Mouse (Mus musculus) thymus, postnatal 25 days (tissue): ENCODE data around the gene Rpusd3.

Experiments used
- DNase-seq: peaks from one replicate; pipeline ENCODE4 v3.0.0; 2022

Rpusd3 gene

DNA sequence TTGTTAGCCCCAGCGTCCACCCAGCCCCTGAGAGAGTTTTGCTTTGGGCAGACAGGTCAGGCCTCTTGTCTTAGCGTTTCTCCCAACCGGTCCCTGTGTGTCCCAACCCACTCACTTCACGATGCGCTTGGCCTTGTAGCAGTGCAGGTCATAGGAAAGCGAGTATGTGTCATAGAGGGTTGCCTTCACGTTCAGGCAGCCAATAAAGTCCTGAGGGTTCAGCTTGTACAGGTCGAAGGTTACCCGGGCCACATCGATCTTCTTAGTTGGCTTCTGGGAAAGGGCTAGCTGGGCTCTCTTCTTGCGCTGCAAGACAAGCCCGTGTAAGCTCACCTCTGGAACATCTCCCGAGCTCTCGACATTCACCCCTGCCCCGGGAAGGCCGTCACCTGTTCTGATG lies 8.9 kb upstream of the Rpusd3 start:
- DNase-seq = no peak

DNA sequence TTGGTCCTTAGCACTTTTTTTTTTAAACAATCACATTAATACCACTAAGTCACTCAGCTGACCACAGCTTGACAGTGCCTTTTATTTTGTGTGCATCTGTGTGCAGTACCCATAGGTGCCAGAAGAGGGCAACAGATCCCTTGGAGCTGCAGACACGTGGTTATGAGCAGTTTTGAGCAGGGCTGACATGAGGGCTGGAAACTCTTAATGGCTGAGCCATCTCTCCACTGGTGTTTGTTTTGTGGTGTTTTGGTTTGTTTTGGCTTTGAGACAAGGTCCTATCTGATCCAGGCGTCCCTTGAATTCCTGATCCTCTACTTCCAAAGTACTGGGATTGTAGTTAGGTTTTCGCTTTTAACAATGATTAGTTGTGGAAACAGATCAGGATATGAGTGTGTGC lies 8.3 kb upstream of the Rpusd3 start:
- peak; percentile 66 for DNase-seq

DNA sequence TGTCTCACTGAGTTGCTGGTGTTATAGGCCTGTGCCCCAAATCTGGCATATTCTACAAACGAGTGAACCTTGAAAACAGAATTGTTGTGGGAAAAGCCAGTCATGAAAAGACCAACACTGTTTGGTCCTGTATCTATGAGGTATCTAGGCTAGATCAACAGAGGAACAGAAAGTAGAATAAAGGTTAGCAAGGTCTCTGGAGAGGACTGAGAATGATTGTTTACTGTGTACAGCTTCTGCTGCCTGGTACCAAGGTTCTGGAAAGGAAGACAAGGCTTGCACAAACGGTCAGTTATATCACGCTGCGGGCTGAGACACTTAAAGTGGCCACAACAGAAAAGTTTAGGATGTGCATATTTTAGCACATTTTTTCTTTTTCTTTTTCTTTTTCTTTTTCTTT lies 7.6 kb upstream of the Rpusd3 start:
- no peak for DNase-seq

DNA sequence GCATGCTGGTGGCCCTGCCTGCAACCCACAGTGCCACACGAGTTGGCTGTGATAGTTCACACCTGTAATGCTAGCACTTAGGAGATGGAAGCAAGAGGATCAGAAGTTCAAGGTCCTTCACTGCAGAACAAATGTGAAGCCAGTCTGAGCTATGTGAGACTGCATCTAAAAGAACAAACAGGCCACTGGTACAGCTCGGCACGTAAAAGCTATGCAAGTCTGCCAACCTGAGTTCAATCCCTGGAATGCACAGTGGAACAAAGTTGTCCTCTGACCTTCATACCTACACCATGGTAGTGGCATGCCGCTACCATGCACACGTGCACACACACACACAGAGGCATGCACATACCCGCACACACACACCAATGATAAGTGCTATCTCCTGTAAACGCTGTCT lies 5.0 kb upstream of the Rpusd3 start:
- no peak for DNase-seq

DNA sequence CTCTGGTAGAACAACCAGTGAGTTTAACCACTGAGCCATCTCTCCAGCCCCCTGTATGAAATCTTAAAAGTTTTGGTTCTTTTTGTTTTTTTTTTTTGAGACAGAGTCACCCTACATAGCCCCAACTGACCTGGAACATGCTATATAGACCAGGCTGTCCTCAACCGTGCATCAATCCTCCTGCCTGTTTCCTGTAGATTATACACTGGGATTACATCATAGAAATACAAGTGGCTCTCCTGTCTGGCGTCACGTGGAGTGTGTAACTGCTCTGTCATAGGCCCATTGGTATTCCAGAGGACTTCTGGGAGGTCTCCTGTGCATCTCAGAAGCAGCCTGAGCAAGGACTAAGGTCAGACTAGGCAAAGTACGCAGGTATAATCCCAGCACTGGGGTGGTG lies 3.9 kb upstream of the Rpusd3 start:
- no peak for DNase-seq

DNA sequence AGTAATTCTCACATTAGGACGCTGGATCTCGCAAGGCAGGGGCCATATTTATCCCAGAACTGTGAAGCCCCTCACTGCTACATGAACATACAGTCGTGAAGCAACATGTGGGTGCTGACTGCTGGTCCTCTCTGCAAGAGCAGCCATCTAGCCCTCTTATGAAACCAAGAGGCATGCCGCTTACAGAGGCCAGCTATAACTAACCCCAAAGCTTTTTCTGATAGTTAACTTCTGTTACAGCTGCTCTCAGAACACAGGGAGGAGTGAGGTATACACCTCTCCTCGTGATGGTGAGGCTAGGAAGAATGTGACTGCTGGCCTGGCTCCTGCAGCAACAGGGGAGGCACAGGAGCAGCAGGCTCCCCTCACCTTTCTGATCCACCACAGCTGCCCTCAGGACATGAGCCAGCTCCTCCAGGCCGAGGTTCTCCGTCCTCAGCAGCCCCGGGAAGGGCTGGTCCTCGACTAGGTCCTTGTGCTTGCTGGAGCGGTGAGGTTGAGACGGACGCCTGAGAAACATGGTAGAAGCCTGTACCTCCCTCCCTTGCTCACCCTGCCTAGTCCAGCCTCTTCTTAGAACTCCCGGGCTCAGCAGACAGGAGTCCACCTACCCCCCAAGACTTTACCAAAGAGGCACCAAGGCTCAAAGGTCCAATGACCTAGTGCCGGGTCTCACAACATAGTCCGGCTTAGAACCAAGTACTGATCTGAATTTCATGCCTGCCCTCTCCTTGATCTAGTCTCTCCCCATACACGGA lies 520 bp downstream of the Rpusd3 start:
- no peak for DNase-seq

DNA sequence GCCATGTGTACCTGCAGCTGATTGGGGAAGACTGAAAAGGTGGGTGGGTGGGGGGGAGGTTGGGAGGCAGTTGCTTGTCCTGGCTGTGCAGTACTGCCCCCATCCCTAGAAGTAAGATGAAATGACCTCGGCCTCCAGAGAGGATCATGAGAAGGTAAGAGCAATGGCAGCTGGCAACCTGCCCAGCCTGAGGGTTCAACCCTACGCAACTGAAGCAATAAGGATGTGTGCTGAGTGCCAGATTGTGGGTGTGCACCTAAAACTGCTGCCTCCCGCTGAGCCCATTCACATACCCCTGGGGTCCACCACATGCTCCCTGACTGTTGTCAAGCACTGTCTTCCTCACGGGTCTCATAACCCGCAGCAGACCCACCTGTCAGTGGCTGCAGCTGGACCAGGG lies 2.7 kb downstream of the Rpusd3 start:
- DNase-seq = no peak

DNA sequence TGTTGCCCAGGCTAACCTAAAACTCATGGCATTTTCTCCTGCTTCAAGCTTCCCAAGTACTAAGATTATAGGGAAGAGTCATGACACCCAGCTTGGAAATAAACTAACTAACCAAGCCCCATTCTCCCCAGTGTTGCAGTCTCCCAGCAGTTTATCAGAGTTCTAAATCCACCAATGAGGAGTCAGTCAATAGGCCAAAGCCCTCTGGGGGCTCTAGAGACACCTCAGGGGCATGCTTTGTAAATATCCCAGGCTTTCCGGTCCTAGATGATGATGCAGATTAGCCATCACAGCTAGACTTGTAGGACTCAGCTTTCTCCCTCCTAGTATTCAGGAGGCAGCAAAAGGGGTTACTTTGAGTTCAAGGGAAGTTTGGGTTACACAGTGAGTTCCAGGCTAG lies 9.1 kb downstream of the Rpusd3 start:
- DNase-seq = no peak

DNA sequence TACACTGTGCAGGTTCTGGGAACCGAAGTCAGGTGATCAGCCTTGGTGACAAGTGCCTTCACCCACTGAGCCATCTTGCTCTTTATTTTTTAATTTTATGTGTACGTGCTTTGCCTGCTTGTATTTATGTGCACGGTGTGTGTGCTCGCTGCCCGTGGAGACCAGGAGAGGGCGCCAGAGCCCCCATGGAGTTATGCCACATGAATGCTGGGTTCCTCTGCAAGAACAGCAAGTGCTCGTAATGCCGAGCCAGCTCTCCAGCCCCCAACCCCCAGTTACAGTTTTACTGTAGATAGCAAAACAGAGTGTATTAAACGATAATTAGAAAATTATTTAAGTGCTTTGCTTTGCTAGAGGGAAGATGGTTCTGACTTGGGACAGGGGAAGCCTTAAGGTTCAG lies 12.5 kb downstream of the Rpusd3 start:
- peak; percentile 20 for DNase-seq

DNA sequence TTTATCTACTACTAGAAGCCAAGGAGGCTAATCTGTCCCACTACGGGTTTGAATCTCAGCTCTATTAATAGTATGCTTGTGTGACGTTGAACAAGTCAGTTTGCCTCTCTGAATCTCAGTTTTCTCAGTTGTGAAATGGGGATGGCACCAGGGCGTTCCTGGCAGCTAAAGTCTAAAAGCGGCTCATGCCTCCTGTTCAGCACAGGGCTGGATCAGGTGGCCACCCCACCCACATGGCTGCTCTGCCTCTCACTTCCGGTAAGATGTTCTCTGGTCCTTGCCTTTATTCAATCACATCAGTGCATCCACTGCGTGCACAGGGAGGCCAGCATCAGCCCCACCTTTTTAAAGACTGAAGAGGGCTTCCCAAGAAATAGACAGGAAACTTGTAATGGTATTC lies 13.7 kb downstream of the Rpusd3 start:
- DNase-seq = no peak

DNA sequence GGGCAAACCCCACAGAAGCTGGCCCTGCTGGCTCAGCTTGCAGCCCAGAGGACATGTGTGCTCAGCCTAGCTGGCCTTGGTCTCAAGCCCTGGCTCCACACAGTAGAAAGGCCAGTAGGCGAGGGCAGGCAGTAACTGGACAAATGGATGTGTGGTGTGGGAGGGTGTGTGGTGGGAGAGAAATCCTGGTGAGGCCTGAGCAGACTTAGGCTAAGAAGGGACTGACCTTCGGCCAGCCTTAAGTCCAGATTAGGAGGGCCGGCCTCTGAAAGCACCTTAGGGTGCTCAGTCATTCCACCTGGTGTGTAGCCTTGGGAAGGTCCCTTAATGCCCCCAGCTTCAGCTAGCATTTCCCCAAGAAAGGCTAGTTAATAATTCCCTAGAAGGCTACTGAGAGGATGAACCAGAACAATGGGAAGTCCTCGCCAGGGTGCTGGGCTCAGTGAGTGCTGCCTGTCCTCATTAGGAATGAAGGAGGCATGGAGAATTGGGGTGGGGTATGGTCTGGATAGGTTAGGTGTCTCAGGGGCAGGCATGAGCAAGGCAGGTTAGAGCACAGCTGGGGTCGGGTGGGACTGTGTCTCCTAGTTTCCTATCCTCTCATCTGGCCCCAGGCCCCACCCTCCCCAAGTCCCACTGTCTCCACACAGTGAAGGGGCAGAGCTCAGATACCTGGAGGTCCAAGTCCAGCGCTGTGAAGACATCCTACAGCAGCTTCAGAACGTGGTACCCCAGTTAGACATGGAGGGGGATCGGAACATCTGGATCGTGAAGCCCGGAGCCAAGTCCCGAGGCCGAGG lies 14.3 kb downstream of the Rpusd3 start:
- DNase-seq = no peak

DNA sequence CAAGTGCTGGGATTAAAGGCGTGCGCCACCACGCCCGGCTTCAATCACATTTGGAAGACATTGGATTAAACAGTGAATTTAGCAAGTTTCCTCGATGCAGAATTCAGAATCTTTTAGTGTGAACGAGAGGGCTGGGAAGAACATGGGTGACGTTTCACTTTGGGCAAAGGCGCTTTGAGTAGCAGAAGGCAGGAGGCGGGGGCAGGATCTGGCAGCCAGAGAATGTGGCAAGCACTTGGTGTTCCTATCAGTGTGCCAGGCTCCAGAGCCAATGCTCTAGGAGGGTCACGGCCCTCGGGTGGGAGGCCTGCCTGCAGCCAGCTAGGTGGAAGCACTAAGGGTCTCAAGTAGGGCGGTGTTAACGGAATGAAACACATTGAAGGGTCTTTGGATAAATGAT lies 17.0 kb downstream of the Rpusd3 start:
- no peak for DNase-seq

DNA sequence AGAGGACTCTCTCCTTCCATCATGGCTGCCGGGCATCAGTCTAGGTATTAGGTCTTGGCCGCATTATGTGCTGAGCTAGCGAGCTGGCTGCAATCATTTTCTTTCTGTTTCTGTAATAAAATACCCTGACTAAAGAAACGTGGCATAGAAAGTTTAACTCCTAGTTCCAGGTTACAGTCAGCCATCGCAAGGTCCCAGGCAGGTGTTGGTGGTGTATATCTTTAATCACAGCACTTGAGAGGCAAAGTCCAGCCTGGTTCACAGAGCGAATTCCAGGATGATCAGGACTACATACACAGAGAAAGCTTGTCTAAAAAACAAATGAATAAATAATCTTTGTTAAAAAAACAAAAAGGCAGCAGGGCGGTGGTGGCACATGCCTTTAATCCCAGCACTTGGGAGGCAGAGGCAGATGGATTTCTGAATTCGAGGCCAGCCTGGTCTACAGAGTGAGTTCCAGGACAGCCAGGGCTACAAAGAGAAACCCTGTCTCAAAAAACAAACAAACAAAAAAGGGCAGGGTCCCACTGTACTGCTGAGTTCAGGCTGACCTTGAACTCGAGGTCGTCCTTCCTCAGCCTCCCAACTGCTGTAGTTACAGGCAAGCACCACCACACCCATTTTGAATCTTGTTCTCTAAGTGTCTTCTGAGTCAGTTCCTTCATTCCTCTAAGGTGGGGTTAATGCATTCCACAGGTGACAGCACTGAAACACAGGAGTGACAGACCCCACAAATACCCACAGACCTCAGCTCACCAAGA lies 22.7 kb downstream of the Rpusd3 start:
- DNase-seq = no peak

DNA sequence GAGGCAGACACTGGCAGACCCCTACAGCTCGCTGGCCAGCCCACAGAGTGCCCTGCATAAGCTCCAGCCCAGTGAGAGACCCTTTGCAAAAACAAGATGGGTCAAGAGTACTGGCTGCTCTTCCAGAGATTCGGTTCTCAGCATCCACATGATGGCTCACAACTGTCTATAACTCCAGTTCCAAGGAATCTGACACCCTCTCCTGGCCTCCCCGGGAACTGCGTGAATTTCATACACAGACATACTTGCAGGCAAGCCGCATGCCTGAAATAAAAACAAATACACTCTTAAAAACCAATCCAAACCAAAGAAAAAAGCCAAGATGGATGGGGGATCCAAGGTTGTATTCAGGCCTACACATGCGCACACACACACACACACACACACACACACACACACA lies 23.6 kb downstream of the Rpusd3 start:
- DNase-seq = no peak

DNA sequence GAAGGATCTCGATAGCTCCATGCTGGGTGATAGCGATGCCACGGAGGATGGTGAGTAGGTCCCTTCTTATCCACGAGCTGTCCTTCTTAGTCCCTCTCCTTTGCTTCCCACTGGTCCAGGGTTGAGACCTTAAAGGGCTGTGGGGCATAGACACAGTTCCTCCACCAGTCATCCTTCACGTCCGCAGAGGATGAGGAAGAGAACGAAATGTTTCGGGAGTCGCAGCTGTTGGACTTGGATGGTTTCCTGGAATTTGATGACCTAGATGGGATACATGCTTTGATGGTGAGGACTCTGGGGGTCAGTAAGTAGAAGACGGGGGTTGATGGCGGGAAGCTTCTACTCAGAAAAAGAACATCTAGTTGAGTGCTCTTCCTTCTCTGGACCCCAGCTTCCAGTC lies 24.3 kb downstream of the Rpusd3 start:
- no peak for DNase-seq

DNA sequence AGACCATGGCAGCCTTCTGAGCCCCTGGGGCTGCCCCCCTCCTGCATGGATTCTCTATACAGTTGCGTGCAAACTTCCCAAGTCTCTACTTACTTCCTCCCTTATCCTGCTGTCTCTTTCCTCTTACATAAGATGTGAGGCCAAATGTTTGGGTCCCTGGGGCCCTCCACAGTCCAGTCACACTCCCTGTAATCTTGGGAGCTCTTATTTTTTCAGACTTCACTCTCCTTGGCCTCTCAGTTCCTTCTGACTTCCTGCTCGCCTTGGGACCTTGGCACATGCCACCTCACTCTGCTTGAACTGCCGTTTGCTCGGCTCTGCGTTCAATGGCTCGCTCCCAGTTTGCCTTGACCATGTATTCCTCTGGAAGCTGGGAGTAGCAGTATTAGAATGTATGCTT lies 25.2 kb downstream of the Rpusd3 start:
- DNase-seq = no peak

DNA sequence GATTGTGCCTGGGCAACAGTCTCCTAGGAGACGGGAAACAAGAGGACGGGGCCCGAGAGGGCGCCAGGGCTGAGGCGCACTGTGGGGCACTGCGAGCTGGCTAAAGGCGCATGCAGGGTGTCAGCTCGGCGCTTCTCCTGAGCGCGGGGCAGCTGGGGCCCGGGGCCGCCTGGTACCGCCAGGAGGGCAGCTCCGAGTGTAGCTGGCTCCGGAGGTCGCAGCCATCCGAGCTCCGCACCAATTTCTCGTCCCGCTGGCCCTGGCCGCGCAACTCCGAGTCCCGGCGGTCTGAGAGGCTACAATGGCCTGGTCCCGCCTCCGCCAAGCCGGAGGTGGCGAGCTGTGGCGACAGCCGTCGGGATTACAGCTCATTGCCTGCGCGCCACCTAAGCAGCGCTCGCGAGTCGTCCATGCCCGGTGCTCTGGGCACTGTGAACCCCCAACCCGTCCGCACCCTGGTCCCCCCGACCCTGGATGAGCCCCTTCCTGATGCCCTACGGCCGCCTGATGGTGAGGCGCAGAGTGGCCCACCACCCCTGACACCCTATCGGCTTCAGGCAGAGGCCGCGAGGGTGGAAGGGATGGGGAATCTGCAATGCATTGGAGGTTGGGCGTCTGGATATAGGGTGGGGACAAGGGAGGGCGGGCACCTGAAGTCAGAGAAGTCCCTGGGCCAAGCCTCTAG lies 26.6 kb downstream of the Rpusd3 start:
- no peak for DNase-seq

DNA sequence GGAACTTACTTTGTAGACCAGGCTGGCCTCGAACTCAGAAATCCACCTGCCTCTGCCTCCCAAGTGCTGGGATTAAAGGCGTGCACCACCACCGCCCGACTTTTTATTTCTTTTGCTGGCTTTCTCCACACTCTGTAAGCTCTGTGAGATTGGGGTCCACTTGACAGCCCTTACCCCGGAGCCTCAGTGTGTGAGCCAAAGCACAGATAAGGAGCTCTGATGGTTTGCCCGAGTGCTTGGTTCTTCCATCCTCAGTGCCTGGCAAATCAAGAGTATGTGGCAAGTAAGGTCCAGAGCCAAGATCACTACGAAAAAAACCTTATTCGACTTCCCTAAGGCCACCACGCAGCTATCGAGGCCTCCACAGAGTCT lies 27.1 kb downstream of the Rpusd3 start:
- DNase-seq = no peak

DNA sequence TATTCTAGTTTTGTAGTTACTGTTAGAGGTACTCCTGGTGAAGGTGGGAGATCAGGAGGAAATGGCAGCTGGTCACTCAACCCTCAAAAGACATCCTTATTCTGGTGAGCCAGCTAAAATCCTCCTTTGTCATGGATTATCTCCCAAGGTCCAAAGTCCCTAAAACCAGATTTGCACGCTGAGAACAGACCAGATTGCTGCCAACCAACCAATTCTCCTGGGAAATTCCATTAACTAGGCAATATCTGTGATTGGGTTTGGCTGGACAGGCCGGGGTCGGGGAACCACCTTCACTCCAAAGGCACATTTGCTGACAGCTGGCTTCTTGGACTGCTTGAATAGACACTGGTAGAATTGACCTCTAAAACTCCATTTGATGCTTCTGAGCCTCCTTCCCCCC lies 28.4 kb downstream of the Rpusd3 start:
- no peak for DNase-seq

DNA sequence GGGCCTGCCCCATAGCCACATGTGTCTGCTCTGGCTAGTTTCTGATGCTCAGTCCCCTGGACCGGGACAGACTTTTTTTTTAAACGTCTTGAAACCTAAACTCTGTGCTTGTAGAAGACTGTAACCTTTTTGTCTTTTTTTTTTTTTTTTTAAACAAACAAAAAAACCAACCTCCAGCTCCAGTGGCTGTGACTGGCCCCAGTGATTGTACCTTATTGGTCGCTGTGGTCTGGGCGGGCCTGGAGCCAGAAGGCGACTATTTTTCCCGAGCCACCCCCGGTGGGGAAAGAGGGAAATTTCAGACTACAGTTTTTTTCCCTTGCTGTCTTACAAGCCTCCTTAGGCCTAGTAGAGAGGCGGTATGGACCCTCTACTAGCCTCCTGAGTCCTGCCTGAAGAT lies 30.2 kb downstream of the Rpusd3 start, which contains the start of gene Ttll3:
TSS of gene Ttll3 (plus strand) at position 301 of the 400 bp plus-strand sequence.
- no peak for DNase-seq

DNA sequence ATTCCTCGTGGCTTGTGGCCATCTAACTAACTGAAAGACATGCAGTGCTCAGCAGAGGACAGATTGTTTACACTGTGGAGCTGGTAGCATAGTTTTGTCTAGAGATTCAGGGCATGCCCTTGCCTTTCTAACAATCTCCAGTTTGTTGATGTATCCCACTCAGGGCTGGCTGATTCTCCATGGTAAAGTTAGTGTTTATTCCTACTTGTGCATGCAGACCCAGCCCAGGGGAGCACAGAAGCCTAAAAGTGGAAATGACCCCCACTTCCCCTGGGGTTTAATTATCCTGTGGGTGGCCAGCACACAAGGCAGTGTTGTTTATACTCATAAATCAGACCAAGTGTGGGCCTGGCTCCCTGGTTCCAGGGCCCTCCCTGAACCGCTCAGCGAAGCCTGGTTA lies 33.1 kb downstream of the Rpusd3 start:
- no peak for DNase-seq

DNA sequence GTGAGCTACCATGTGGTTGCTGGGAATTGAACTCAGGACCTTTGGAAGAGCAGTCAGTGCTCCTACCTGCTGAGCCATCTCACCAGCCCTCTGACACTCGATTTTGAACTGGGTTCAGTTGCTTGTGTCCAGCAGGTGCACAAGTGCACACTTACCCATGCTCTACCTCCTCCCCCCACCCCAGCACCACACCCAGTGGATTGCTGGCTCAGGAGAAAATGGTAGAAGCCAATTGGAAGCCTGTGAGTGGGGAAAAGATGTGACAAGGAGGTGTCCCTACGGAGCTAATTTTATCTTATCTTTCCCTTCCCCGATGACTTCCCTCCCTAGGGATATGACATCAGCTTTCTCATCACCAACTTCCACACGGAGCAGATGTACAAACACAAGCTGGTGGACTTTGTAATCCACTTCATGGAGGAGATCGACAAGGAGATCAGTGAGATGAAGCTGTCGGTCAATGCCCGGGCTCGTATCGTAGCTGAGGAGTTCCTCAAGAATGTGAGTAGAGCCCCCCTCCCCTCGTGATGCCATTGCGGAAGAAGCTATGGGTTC lies 33.9 kb downstream of the Rpusd3 start:
- DNase-seq = no peak

DNA sequence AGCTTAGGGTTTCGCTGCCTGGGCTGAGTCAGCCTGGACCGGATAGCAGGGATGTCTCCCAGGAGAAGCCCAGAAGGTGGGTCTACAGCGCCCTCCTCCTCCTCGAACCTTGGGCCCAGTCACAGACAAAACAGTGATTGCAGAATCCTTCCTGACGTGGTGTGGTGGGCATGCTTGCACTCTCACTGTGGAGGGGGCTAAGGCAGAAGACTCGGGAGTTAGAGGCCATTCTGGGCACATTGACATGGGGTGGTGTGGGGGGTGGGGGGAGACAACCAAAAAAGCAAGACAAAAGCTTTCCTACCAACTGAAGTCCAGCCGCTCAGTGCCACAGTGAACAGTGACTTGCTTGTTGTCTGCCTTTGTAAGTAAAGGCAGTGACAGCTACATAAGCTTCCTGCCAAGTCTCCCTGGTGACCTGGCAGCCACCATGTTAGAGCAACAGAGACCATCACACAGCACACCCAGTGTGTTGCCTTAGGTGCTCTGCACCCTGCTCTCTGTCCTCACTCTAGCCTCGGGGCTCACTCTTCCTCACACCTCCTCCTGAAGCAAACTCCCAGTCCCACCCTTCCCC lies 34.7 kb downstream of the Rpusd3 start:
- DNase-seq = no peak
